Mouse (Mus musculus) kidney, embryonic 15.5 days (tissue): ENCODE measurements around the gene Dkc1. TPM values are rescaled to one million over a fixed set of nuclear protein-coding genes. Genes with fewer than 3 reads are reported as not detected.
"Not testable (repeated sequence)": the region's sequence is repeated elsewhere in the genome, so short reads cannot be mapped to it uniquely, and the experiment has no call there.

Source experiments
- ATAC-seq: fragments of 200-750 bp; cut with Nextera tagmentation; replicated peaks from 2 replicates; pipeline ENCODE4 v1.8.0; 2017; ENCODE audit warnings: moderate TSS enrichment; ENCODE audit not compliant: low FRiP score
- H3K27ac ChIP-seq: fragments of 300-500 bp; sonication (generic); 2 replicates; pipeline ENCODE4 v1.5.1; 2015; ENCODE audit warnings: mild to moderate bottlenecking, inconsistent platforms
- H3K27me3 ChIP-seq: fragments of 300-500 bp; sonication (generic); 2 replicates; pipeline ENCODE4 v1.6.1; 2015; ENCODE audit warnings: inconsistent platforms
- H3K36me3 ChIP-seq: fragments of 300-500 bp; sonication (generic); 2 replicates; pipeline ENCODE4 v1.6.1; 2015; ENCODE audit warnings: inconsistent platforms
- H3K4me1 ChIP-seq: fragments of 300-500 bp; sonication (generic); 2 replicates; pipeline ENCODE4 v1.6.1; 2015; ENCODE audit warnings: inconsistent platforms
- H3K4me2 ChIP-seq: fragments of 300-500 bp; sonication (generic); 2 replicates; pipeline ENCODE4 v1.6.1; 2015; ENCODE audit warnings: moderate library complexity, mild to moderate bottlenecking, inconsistent platforms
- H3K4me3 ChIP-seq: fragments of 300-500 bp; sonication (generic); replicated peaks from 2 replicates; pipeline ENCODE4 v1.5.1; 2015; ENCODE audit warnings: mild to moderate bottlenecking, inconsistent platforms
- H3K9ac ChIP-seq: fragments of 300-500 bp; sonication (generic); 2 replicates; pipeline ENCODE4 v1.6.1; 2015; ENCODE audit warnings: mild to moderate bottlenecking, inconsistent platforms
- H3K9me3 ChIP-seq: fragments of 300-500 bp; sonication (generic); replicated peaks from 2 replicates; pipeline ENCODE4 v1.6.1; 2016; ENCODE audit warnings: inconsistent platforms
- WGBS: fragments of 180-500 bp; shearing (Covaris S2); methylation state at CpG from one replicate; pipeline ENCODE4 v1.1.7; 2015; ENCODE audit warnings: mixed read lengths; 5-methylcytosine and 5-hydroxymethylcytosine counted together
- polyA plus RNA-seq: library from polyadenylated mRNA; unstranded; fragments of >200 nt; fragmentation: Nextera tagmentation; extraction: Ambion mirVana; gene quantifications from 2 replicates; pipeline ENCODE4 v1.2.1, GENCODE M21; 2015

The Dkc1 gene
- polyA plus RNA-seq, 1 experiment from 2014 or later: 173 TPM

DNA sequence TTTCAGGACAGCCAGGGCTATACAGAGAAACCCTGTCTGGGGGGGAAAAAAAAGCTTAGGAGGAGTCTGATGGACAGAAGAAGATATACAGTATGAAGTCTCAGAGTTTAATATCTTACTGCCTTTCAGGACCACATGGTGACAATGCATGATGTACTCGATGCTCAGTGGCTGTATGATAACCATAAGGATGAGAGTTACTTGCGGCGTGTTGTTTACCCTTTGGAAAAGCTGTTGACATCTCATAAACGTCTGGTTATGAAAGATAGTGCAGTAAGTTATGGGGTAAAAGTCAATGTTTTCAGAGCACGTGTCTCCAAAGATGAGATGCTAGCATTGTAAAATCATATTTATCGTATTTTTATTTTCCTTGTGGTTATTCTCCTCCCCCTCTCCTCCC, 6.6 kb downstream of the Dkc1 start:
- WGBS: 85% methylated on average over 6 of the region's 6 CpGs
- Histone ChIP-seq H3K4me3 (no peak overlapping the region), H3K9me3 (no peaks in the 10 kb centered on the region), H3K36me3 (peaks cover 74% of the 10 kb centered on the region), H3K27me3 (no peaks in the 10 kb centered on the region), H3K4me1 (no peaks in the 10 kb centered on the region), H3K9ac (no peak overlapping the region), H3K4me2 (no peak overlapping the region), H3K27ac (no peak overlapping the region)
- ATAC-seq: no peak

DNA sequence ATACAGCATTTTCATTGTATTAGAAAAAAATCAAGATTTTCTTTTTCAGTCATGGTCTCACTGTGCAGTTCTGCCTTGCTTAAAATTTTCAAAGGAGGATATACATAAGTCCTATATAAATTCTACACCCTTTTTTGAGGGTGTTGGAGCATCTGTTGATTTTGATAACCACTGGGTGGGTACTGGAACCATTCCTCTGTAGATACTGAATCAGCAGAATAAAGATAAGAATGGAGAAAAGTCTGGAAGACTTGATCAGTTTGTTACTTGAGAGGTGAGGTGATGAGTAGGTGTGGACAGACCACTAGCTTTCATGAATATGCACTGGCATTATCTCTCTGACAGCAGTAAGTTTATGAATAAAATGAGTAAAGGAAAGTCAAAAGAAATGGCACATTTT, 19.9 kb downstream of the Dkc1 start:
- Histone ChIP-seq H3K4me3 (no peak overlapping the region), H3K9ac (no peak overlapping the region), H3K4me2 (no peak overlapping the region), H3K27me3 (no peaks in the 10 kb centered on the region), H3K36me3 (peaks cover 24% of the 10 kb centered on the region), H3K4me1 (no peaks in the 10 kb centered on the region), H3K9me3 (no peaks in the 10 kb centered on the region), H3K27ac (no peak overlapping the region)
- no peak for ATAC-seq

DNA sequence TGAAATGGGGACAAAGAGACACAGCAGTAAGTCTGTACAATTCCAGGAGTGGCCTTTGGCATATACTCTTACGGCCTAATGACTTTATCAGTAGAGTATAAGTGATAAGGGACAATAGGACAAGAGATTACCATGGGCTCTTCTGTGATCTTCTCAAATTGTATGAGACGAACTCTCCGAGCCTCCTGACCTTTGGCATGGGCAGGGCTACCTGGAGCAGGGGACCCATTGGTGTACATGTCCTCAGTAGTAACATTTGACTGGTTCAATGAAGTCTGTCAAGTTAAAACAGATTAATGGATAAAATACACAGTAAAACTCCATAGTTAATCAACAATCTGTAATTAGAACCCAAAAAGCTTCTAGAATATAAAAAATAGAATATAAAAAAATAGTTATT, 30.0 kb downstream of the Dkc1 start:
- 84% methylated on average over 3 of the region's 3 CpGs for WGBS
- Histone ChIP-seq H3K4me1 (no peaks in the 10 kb centered on the region), H3K9ac (no peak overlapping the region), H3K4me2 (no peak overlapping the region), H3K36me3 (peaks cover 11% of the 10 kb centered on the region; the same call in 1 of the 2 replicates), H3K27me3 (no peaks in the 10 kb centered on the region), H3K27ac (no peak overlapping the region), H3K4me3 (no peak overlapping the region), H3K9me3 (no peaks in the 10 kb centered on the region)
- ATAC-seq: no peak

DNA sequence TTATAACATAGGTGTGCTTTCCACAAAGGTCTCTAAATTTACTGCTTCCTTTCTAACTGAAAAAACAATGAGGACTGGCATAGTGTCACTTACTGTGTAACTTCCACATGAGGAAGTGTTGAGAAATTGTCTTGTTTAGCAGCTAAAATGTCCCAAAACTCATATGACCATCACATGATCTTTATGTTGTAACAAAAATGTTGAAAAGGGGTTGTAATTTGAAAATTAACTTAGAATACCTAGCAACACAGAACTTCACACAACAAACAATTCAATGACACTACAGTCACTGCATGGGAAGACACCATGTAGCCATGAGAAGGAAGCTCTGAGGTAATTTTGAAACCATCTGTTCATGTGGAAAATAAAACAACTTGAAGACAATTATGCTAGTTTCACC, 31.2 kb downstream of the Dkc1 start:
- H3K9ac ChIP-seq: no peak overlapping the region
- no peaks in the 10 kb centered on the region for H3K4me1 ChIP-seq
- no peak overlapping the region for H3K27ac ChIP-seq
- peaks cover 11% of the 10 kb centered on the region; the same call in 1 of the 2 replicates for H3K36me3 ChIP-seq
- H3K4me2 ChIP-seq: no peak overlapping the region
- no peaks in the 10 kb centered on the region for H3K9me3 ChIP-seq
- no peaks in the 10 kb centered on the region for H3K27me3 ChIP-seq
- H3K4me3 ChIP-seq: no peak overlapping the region
- no peak for ATAC-seq

DNA sequence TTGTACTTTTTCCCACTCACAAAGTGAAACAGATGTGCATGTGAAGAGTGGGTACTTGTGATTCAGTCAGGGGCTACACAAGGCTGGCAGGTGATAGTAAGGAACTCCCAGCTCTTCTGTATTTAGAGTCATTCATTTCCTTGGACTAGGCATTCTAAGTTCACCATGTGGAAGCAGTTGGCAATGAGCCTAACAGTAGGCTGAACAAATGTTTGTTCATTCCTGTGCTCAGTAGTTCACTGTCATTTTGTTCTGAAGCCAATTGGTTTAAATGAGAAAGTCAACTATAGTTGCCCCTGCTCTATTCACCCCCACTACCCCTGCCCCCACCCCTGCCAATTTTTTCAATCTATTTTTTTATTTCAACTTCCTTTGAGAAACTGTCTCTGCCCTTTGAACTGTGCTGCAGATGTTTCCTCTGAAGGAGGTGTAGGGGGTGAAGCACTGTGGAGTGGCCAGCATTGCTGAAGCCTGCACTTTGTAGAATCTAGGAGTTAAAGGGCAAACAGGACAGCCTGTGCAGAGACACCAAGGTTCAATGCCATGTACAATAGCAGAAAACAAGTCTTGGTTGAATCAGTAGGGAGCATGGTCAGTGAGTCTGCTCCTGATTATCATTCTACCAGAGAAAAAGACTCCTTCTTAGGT, 32.8 kb downstream of the Dkc1 start:
- Histone ChIP-seq H3K27ac (no peak overlapping the region), H3K9ac (no peak overlapping the region), H3K27me3 (no peaks in the 10 kb centered on the region), H3K4me1 (no peaks in the 10 kb centered on the region), H3K36me3 (peaks cover 7% of the 10 kb centered on the region; the same call in 1 of the 2 replicates), H3K4me3 (no peak overlapping the region), H3K9me3 (no peaks in the 10 kb centered on the region), H3K4me2 (no peak overlapping the region)
- 0 out of 2 replicates have a peak, but pooled peaks have one; percentile 22 for ATAC-seq

DNA sequence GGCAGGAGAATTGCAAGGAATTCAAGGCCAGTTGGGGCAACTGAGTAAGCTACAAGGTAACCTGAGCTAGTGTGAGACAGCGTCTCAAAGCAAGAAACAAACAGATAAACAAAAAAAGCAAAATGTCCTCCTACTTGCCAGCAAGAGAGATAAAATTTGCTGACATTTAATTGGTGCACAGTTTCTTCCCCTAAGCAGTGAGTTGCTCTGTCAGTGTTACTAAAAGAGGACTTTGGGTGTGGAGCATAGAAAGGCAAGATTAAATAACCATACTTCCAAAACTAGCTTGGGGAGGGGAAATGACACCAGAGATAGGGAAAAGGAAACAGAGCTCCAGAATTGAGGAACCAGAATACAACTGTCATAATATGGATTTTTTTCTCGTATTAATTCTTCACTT, 33.8 kb downstream of the Dkc1 start:
- 68% methylated on average over 2 of the region's 2 CpGs for WGBS
- no peak overlapping the region for H3K27ac ChIP-seq
- no peak overlapping the region for H3K4me3 ChIP-seq
- ATAC-seq: no peak
- H3K27me3 ChIP-seq: no peaks in the 10 kb centered on the region
- H3K4me1 ChIP-seq: no peaks in the 10 kb centered on the region
- no peaks in the 10 kb centered on the region for H3K9me3 ChIP-seq
- no peak overlapping the region for H3K9ac ChIP-seq
- H3K36me3 ChIP-seq: peaks cover 7% of the 10 kb centered on the region; the same call in 1 of the 2 replicates
- 0 out of 2 replicates have a peak overlapping the region, but pooled peaks have one; percentile 19 for H3K4me2 ChIP-seq

DNA sequence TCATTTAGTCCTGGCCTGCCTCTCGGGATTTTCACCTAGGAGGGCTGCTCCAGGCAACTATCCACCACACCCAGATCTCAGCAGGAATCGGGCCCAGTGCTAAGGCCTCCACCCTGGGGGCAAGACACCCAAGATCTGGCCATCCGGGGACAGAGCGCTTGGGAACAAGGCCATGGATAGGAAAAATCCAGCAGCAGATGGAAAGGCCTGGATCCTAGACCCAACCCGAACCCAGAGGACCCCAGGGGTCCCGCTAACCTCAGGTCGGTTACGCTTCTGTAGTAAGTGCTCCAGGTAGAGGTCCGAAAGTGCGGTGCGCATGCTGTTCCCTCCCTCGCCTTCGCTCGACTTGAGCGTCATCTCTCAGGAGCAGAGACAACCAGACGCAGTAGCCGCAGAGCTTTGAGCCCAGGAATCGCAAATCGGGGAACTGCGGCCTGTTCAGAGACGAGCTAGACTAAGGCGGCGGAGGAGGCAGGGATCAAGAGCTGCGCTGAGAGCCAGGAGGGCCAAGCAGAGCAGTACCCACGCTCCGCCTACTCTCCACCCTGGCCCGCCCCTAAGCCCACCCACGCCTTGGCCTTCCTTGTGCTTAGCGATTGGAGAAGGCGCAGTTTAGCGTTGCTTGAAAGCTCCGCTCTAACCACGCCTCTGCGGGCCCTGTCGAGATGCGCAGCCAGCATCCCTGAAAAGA, 35.0 kb downstream of the Dkc1 start, which contains the start of gene Mpp1:
Gene Mpp1 (minus strand): TSS at position 550 of the 694 bp plus-strand sequence.
- no peaks in the 10 kb centered on the region for H3K27me3 ChIP-seq
- ATAC-seq: peak; percentile 100
- H3K4me2 ChIP-seq: peak within 1 kb of the TSS; percentile 59
- H3K4me3 ChIP-seq: peak within 1 kb of the TSS; percentile 56
- no peaks in the 10 kb centered on the region for H3K9me3 ChIP-seq
- 14% methylated on average over 36 of the region's 36 CpGs for WGBS
- H3K36me3 ChIP-seq: no peaks in the 10 kb centered on the region
- peak within 1 kb of the TSS; percentile 62 for H3K9ac ChIP-seq
- H3K4me1 ChIP-seq: no peaks in the 10 kb centered on the region
- peak within 1 kb of the TSS; percentile 67 for H3K27ac ChIP-seq

DNA sequence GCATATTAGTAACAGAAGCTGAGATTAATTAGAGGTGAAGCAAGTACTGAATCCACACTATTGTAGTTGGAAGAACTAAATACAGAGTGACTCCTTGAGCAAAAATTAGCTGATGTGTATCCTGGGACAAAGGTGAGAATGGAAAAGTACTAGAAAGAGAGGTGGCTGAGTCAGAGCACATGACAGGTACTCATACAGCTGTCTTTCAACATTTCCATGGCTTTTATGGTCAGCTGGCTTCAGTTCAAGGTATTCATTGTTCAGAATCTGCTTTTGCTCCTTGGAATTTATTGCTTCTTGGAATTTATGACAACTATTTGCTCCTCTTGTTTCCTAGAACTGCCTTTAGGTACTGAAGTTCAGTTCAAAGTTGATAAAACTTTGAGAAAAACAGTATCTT, 41.3 kb downstream of the Dkc1 start:
- ATAC-seq: no peak
- Histone ChIP-seq H3K9ac (no peak overlapping the region), H3K4me3 (no peak overlapping the region), H3K36me3 (no peaks in the 10 kb centered on the region), H3K27me3 (no peaks in the 10 kb centered on the region), H3K4me2 (no peak overlapping the region), H3K4me1 (no peaks in the 10 kb centered on the region), H3K27ac (no peak overlapping the region), H3K9me3 (no peaks in the 10 kb centered on the region)

DNA sequence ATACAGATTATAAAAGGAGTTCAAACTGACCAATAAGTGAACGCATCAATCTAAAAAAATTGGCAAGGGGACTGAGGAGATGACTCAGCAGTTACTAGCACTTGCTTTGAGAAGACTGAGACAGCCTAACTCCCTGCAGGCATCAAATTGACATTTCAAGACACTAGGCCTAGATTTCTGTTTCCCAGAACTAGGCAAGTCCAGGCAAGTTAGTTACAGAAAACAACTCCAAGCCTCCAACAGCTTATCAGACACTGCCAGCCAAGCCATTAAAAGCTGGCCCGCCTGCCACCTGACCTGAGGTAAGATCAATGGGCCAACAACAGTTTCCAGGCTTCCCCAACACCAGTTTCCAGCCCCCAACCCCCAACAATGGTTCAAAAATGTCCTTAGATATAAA, 42.1 kb downstream of the Dkc1 start:
- no peak overlapping the region for H3K4me3 ChIP-seq
- H3K4me2 ChIP-seq: no peak overlapping the region
- no peaks in the 10 kb centered on the region for H3K9me3 ChIP-seq
- no peak for ATAC-seq
- no peak overlapping the region for H3K27ac ChIP-seq
- no peaks in the 10 kb centered on the region for H3K27me3 ChIP-seq
- H3K36me3 ChIP-seq: no peaks in the 10 kb centered on the region
- H3K4me1 ChIP-seq: no peaks in the 10 kb centered on the region
- H3K9ac ChIP-seq: no peak overlapping the region
- WGBS: 91% methylated on average over 2 of the region's 2 CpGs

DNA sequence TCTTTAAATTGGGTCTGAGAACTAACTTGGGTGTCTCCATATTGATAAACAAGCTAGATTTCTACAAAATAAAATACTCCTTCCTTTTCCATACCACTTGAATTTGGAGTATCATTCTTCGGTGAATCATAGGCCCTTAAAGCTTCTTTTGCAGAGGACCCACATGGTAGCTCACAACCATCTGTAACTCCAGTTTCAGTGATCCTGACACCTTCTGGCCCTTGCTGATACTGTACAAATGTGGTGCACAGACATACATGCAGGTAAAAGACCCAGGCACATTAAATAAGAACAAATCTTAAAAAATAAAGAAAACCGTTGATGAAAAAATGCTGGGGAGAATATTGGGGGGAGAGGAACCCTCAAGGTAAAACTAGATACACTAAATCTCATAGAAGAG, 42.5 kb downstream of the Dkc1 start:
- no peaks in the 10 kb centered on the region for H3K4me1 ChIP-seq
- H3K9me3 ChIP-seq: no peaks in the 10 kb centered on the region
- no peak overlapping the region for H3K4me2 ChIP-seq
- H3K9ac ChIP-seq: no peak overlapping the region
- H3K4me3 ChIP-seq: no peak overlapping the region
- no peaks in the 10 kb centered on the region for H3K36me3 ChIP-seq
- WGBS: 91% methylated on average over 2 of the region's 2 CpGs
- no peaks in the 10 kb centered on the region for H3K27me3 ChIP-seq
- H3K27ac ChIP-seq: no peak overlapping the region
- ATAC-seq: no peak

DNA sequence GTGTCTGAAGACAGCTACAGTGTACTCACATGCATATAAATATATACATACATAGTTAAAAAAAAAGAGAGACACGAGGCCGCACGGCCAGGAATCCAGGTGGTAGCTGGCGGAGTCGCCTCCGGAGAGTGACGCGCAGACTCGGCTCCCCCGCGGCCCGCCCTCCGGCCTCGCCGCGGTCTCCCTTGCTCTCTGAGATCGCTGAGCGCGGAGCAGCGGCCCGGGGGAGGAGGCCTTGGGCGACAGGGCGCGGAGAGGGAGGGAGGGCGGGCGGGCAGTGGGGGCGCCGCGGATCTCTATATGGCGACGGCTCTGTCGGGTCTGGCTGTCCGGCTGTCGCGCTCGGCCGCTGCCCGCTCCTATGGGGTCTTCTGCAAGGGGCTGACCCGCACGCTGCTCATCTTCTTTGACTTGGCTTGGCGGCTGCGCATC, 47.5 kb downstream of the Dkc1 start:
- 11% methylated on average over 5 of the region's 42 CpGs for WGBS
- H3K27me3 ChIP-seq, H3K36me3 ChIP-seq, H3K9ac ChIP-seq, H3K27ac ChIP-seq, H3K4me1 ChIP-seq, H3K9me3 ChIP-seq: not testable (repeated sequence)
- peak; percentile 69 for ATAC-seq
- H3K4me2 ChIP-seq: peak overlapping the region; percentile 60
- H3K4me3 ChIP-seq: peak overlapping the region; percentile 38

DNA sequence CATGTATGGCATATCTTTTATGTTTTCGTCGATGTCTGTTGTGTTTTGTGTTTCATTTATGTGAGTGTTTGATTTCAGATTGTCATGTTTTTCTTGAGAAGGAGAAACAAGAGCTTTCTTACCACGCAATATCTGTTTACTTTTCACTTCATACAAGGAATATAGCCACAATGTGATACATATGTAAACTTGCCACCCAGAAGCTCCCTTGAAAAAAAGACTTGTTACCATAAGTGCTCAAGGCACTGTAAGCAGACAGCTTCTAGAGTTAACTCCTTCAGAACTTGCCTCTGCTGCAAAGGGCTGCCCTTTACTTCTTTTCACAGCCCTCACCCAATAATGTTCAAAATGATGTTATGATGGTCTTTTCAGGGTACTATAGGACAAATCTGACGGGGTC, 52.8 kb downstream of the Dkc1 start:
- Histone ChIP-seq H3K4me1 (no peaks in the 10 kb centered on the region), H3K9me3 (no peaks in the 10 kb centered on the region), H3K4me2 (no peak overlapping the region), H3K4me3 (no peak overlapping the region), H3K9ac (no peak overlapping the region), H3K36me3 (no peaks in the 10 kb centered on the region), H3K27ac (no peak overlapping the region), H3K27me3 (no peaks in the 10 kb centered on the region)
- 75% methylated on average over 4 of the region's 4 CpGs for WGBS
- no peak for ATAC-seq

DNA sequence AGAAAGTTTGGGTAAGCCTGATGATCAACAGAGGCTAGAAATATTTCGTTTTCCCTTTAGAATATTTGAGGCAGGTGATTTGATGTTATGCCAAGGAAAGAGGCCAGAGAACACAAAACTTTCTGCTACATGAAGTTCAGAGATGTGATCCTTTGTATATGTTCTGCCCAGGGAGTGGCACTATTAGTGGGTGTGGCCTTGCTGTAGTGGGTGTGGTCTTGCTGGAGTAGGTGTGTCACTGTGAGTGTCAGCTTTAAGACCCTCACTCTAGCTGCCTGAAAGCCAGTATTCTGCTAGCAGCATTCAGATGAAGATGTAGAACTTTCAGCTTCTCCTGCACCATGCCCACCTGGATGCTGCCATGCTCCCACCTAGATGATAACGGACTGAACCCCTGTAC, 54.6 kb downstream of the Dkc1 start:
- no peaks in the 10 kb centered on the region for H3K27me3 ChIP-seq
- no peaks in the 10 kb centered on the region for H3K4me1 ChIP-seq
- no peaks in the 10 kb centered on the region for H3K36me3 ChIP-seq
- ATAC-seq: no peak
- H3K4me3 ChIP-seq: no peak overlapping the region
- H3K27ac ChIP-seq: no peak overlapping the region
- WGBS: 85% methylated on average over 2 of the region's 2 CpGs
- no peak overlapping the region for H3K9ac ChIP-seq
- no peaks in the 10 kb centered on the region for H3K9me3 ChIP-seq
- no peak overlapping the region for H3K4me2 ChIP-seq
